Mouse (Mus musculus) olfactory bulb, adult 2 months (tissue): Measurements from ENCODE around the gene Rasal2.

Experiments
- CTCF ChIP-seq: fragments of 200-500 bp; IDR thresholded peaks from 2 replicates; pipeline ENCODE4 v1.5.1; 2012; ENCODE audit warnings: low read depth, mild to moderate bottlenecking, low read length, moderate library complexity; ENCODE audit not compliant: insufficient read depth
- POLR2A ChIP-seq: fragments of 200-500 bp; IDR thresholded peaks from 2 replicates; pipeline ENCODE4 v1.6.1; 2012; ENCODE audit warnings: mild to moderate bottlenecking, low read depth, low read length, moderate library complexity; ENCODE audit not compliant: insufficient read depth

GRCm38 (mm10) chr1:157343519-157343918 lies 68.9 kb downstream of the Rasal2 start:
- TF ChIP-seq CTCF (no peak), POLR2A (no peak)
